Comparison of ENCODE assay signal across 8 mouse cellular contexts in genomic region chrX:56455372-56456246, GRCm38 (mm10). TPM values are rescaled to one million over a fixed set of nuclear protein-coding genes. Genes with fewer than 3 reads are reported as not detected.
DNase-seq lines count a peak whose midpoint lies in the region; ATAC-seq and TF ChIP-seq lines count a peak whose summit lies in the region.

No protein-coding gene starts in this region.

- TF ChIP-seq CTCF in Patski (IDR thresholded peaks at IDR 0.05) = no peak

- POLR2A ChIA-PET in Patski (lab: Charles Lee) = no interaction called here

- peaks cover 23% of the 10 kb centered on the region for H3K27me3 ChIP-seq in Patski
- H3K27me3 ChIP-seq in hindbrain, embryonic 15.5 days = no peaks in the 10 kb centered on the region

- in situ Hi-C loops in Patski (cut with MboI; ENCODE audit: low pct_unique_long_range_greater_than_20kb) = no loop called here

- no peaks in the 10 kb centered on the region for H3K4me1 ChIP-seq in hindbrain, embryonic 15.5 days (replicated peaks)

- H3K4me3 ChIP-seq in hindbrain, embryonic 15.5 days = peak overlapping the region; percentile 49

- peak; percentile 19 for DNase-seq in Patski (ENCODE audit: low read depth, low spot score)
- DNase-seq in cerebellum, postnatal 14 days = peak; percentile 89 to 90
- peak; percentile 60 to 72 for DNase-seq in frontal cortex, postnatal 25 days (ENCODE audit: low spot score in 2 of 2)
- peak; percentile 80 for DNase-seq in left cerebral cortex, adult 11 months (ENCODE audit: low spot score)
- peak; percentile 91 to 95 for DNase-seq in lung, postnatal 4 days
- DNase-seq in retina, postnatal 7 days (ENCODE audit: low read depth, low spot score) = peak; percentile 69
- DNase-seq in urinary bladder, adult 2 months (ENCODE audit: low spot score) = peak; percentile 66

- peak overlapping the region; percentile 61 for H3K4me2 ChIP-seq in hindbrain, embryonic 15.5 days

- no peaks in the 10 kb centered on the region for H3K36me3 ChIP-seq in hindbrain, embryonic 15.5 days

- CTCF ChIA-PET in Patski (lab: Charles Lee) = interaction anchor here (1.2 kb wide), 1 partner anchor 28 kb away, joined by 4 read pairs; no protein-coding TSS in a partner anchor

- ATAC-seq in Patski = peak; percentile 97
- ATAC-seq in hindbrain, embryonic 15.5 days (ENCODE audit: low FRiP score, low read depth) = peak; percentile 97

- WGBS in hindbrain, embryonic 15.5 days = 17% methylated on average over 52 of the region's 65 CpGs

- H3K9me3 ChIP-seq in hindbrain, embryonic 15.5 days = no peaks in the 10 kb centered on the region

- H3K27ac ChIP-seq in hindbrain, embryonic 15.5 days (replicated peaks) = peak overlapping the region; percentile 93

- peak overlapping the region; percentile 61 for H3K9ac ChIP-seq in hindbrain, embryonic 15.5 days

RNA-seq across cellular contexts. Expression of gene Ints6l, which starts 1.0 kb away (rescaled TPM):
- polyA plus RNA-seq in Patski (2021) = 6.3 TPM
- polyA plus RNA-seq in hindbrain, embryonic 15.5 days (2015; fragmentation: Nextera tagmentation; extraction: Ambion mirVana) = 16.4 and 17.2 TPM in 2 replicates
- 88.1 and 111 TPM in 2 replicates for polyA plus RNA-seq in urinary bladder, adult 2 months (2012; rRNA removed)

RNA-seq across cellular contexts. Expression of gene Gm2174, which starts 7.8 kb away (rescaled TPM):
- polyA plus RNA-seq in Patski (2021) = not detected
- polyA plus RNA-seq in hindbrain, embryonic 15.5 days (2015; fragmentation: Nextera tagmentation; extraction: Ambion mirVana) = 1.4 and 1.7 TPM in 2 replicates
- polyA plus RNA-seq in urinary bladder, adult 2 months (2012; rRNA removed) = not detected in 2 replicates

Comparison
In these comparisons a context has a peak if more than half of its experiments do, and no peak if none do; other contexts are left out.
1. Peak in every context shown above with its lines: DNase-seq, ATAC-seq, H3K4me3 ChIP-seq and H3K27ac ChIP-seq.
2. DNase-seq: peak in every context shown above with its lines; median percentile 93 in lung, postnatal 4 days; 90 in cerebellum, postnatal 14 days; 80 in left cerebral cortex, adult 11 months; 69 in retina, postnatal 7 days; 66 in frontal cortex, postnatal 25 days; 66 in urinary bladder, adult 2 months; 19 in Patski.